Mouse (Mus musculus): ENCODE measurements around the gene Fam216a. TPM values are rescaled to one million over a fixed set of nuclear protein-coding genes. Genes with fewer than 3 reads are reported as not detected.
"Not testable (repeated sequence)": the region's sequence is repeated elsewhere in the genome, so short reads cannot be mapped to it uniquely, and the experiment has no call there.

Fam216a gene
- polyA plus RNA-seq, 1 experiment from 2014 or later = 52.1 TPM

GRCm38 (mm10) chr5:122320205-122320781 lies 51.9 kb downstream of the Fam216a start:
- Histone ChIP-seq H3K36me3 (ENCODE audit: control insufficient read depth, insufficient read depth, low read length) (peaks cover 16% of the 10 kb centered on the region), H3K27ac (ENCODE audit: low read depth, low read length) (no peak overlapping the region), H3K4me1 (replicated peaks; ENCODE audit: control insufficient read depth, insufficient read depth, low read length) (peaks cover 7% of the 10 kb centered on the region), H3K27me3 (replicated peaks; ENCODE audit: control insufficient read depth, insufficient read depth, low read length) (no peaks in the 10 kb centered on the region), H3K4me2 (no peak overlapping the region), H3K9me3 (ENCODE audit: control insufficient read depth, low read length) (no peaks in the 10 kb centered on the region), H3K9ac (ENCODE audit: low read depth, low read length) (no peak overlapping the region), H3K4me3 (ENCODE audit: low read depth, low read length) (no peak overlapping the region)
- ATAC-seq (replicated peaks; ENCODE audit: low FRiP score) (no peak), DNase-seq (ENCODE audit: low spot score) (no peak)
- WGBS = 76% methylated on average over 12 of the region's 12 CpGs

DNA sequence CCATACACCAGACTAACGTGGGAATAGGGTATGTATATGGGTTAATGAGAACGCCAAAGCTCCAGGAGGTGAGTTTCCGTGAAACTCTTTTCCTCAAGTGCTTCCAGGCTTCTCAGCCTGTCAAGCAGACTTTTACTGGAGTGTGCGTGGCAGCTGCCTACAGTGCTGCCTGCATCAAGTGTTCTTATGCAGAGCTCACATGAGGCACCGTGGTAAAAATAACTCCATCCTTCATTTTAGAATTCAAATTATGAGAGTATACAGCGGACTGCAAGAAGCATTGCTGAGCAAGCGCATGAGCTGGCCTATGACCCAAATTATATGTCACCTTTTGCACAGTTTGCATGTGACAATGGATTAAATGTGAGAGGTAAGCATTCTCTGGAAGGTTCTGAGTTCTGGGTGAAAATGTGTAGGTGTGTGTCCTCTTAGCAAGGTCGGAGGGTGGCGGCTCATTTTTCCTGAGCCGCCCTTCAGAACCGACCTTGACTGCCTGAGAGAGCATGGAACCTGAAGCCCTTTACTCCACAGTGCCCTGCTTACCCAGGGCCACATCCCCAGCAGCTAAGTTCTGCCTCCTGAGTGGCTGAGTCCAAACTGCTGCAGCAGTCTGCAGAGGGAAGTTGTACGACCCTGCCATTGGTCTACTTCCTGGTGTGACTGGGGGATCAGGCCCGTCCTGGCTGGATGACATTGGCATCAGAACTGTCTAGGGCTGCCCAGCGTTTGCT lies 52.5 kb downstream of the Fam216a start:
- 83% methylated on average over 14 of the region's 14 CpGs for WGBS
- Histone ChIP-seq H3K4me2 (no peak overlapping the region), H3K9me3 (ENCODE audit: control insufficient read depth, low read length) (no peaks in the 10 kb centered on the region), H3K36me3 (ENCODE audit: control insufficient read depth, insufficient read depth, low read length) (peaks cover 9% of the 10 kb centered on the region), H3K4me1 (replicated peaks; ENCODE audit: control insufficient read depth, insufficient read depth, low read length) (peaks cover 7% of the 10 kb centered on the region), H3K4me3 (ENCODE audit: low read depth, low read length) (no peak overlapping the region), H3K27ac (ENCODE audit: low read depth, low read length) (no peak overlapping the region), H3K9ac (ENCODE audit: low read depth, low read length) (no peak overlapping the region), H3K27me3 (replicated peaks; ENCODE audit: control insufficient read depth, insufficient read depth, low read length) (no peaks in the 10 kb centered on the region)
- DNase-seq (ENCODE audit: low spot score) (no peak), ATAC-seq (replicated peaks; ENCODE audit: low FRiP score) (no peak)

DNA sequence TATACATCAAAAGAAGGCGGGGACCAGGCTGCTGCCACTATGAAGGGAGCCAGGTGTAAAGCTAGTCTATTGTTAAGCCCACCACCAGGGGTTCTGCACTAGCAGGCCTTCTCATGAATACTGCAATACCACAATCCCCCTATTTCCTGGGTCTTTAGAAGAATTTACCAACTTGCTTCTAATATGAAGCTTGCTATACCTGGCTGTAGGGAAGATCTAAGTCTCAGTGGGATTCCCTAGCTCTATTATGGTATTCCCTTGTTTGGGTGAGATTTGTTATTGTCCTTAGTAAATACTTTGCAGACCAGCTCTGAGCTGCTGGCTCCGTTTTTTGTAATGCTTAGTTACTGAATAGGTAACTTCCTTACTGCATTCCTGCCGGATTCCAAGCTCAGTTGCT lies 53.2 kb downstream of the Fam216a start:
- H3K36me3 ChIP-seq (ENCODE audit: control insufficient read depth, insufficient read depth, low read length); H3K4me3 ChIP-seq (ENCODE audit: low read depth, low read length); ATAC-seq (replicated peaks; ENCODE audit: low FRiP score); H3K9me3 ChIP-seq (ENCODE audit: control insufficient read depth, low read length); H3K27me3 ChIP-seq (replicated peaks; ENCODE audit: control insufficient read depth, insufficient read depth, low read length); H3K27ac ChIP-seq (ENCODE audit: low read depth, low read length); H3K4me2 ChIP-seq; DNase-seq (ENCODE audit: low spot score); H3K9ac ChIP-seq (ENCODE audit: low read depth, low read length): not testable (repeated sequence)
- peaks cover 12% of the 10 kb centered on the region for H3K4me1 ChIP-seq (replicated peaks; ENCODE audit: control insufficient read depth, insufficient read depth, low read length)
- 79% methylated on average over 3 of the region's 3 CpGs for whole genome bisulfite sequencing

GRCm38 (mm10) chr5:122318100-122318499 lies 54.1 kb downstream of the Fam216a start:
- no peak overlapping the region for H3K4me2 ChIP-seq
- H3K27me3 ChIP-seq (replicated peaks; ENCODE audit: control insufficient read depth, insufficient read depth, low read length) = no peaks in the 10 kb centered on the region
- no peak overlapping the region for H3K9ac ChIP-seq (ENCODE audit: low read depth, low read length)
- ATAC-seq (replicated peaks; ENCODE audit: low FRiP score) (no peak), DNase-seq (ENCODE audit: low spot score) (no peak)
- H3K9me3 ChIP-seq (ENCODE audit: control insufficient read depth, low read length) = no peaks in the 10 kb centered on the region
- 66% methylated on average over 3 of the region's 3 CpGs for WGBS
- no peak overlapping the region for H3K4me3 ChIP-seq (ENCODE audit: low read depth, low read length)
- H3K27ac ChIP-seq (ENCODE audit: low read depth, low read length) = no peak overlapping the region
- peaks cover 12% of the 10 kb centered on the region for H3K36me3 ChIP-seq (ENCODE audit: control insufficient read depth, insufficient read depth, low read length)
- peaks cover 12% of the 10 kb centered on the region for H3K4me1 ChIP-seq (replicated peaks; ENCODE audit: control insufficient read depth, insufficient read depth, low read length)

DNA sequence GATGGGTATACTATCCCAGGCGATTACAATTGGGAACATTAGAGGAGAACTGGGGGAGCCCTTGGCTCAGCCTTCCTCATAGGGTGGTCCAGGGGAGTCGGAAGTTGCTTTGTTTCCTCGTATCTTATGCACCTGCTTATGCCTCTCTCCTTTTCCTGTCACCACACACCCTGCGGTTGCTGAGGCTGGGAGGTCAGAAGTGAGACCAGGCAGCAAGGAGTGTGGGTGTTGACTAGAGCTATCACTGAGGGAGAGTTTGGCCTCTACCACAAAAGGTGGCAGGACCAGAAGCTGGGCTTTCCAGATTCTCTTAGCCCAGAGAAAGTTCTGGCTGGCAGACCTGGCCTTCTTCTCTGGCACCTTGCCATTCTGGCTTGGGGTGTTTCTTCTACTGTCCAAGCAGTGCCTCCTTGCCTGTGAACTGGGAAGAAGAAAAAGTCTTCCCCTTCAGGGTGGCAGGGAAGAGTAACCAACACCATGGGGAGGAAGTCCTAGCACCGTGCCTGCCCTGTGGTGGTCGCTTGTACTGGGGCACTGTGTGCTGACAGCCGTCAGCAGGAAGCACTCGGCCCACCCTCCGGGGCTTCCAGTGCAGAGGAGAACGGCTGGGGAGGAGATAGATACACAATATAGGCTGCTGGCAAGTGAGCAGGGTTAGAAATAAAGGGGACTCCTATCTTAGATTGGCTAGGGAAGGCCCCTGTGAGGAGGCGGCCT lies 54.7 kb downstream of the Fam216a start:
- peaks cover 12% of the 10 kb centered on the region for H3K4me1 ChIP-seq (replicated peaks; ENCODE audit: control insufficient read depth, insufficient read depth, low read length)

GRCm38 (mm10) chr5:122314966-122315667 lies 57.0 kb downstream of the Fam216a start:
- DNase-seq (ENCODE audit: low spot score) = no peak
- H3K4me1 ChIP-seq (replicated peaks; ENCODE audit: control insufficient read depth, insufficient read depth, low read length) = peaks cover 12% of the 10 kb centered on the region
- H3K4me3 ChIP-seq (ENCODE audit: low read depth, low read length) = no peak overlapping the region
- 42% methylated on average over 20 of the region's 20 CpGs for WGBS
- H3K27ac ChIP-seq (ENCODE audit: low read depth, low read length) = peak overlapping the region; percentile 38; the same call in 1 of the 2 replicates
- peaks cover 14% of the 10 kb centered on the region for H3K36me3 ChIP-seq (ENCODE audit: control insufficient read depth, insufficient read depth, low read length)
- 0 out of 2 replicates have a peak, but pooled peaks have one; percentile 26 for ATAC-seq (replicated peaks; ENCODE audit: low FRiP score)
- no peak overlapping the region; the same call in 1 of the 2 replicates for H3K9ac ChIP-seq (ENCODE audit: low read depth, low read length)
- no peaks in the 10 kb centered on the region for H3K9me3 ChIP-seq (ENCODE audit: control insufficient read depth, low read length)
- peak overlapping the region; percentile 44; the same call in 1 of the 2 replicates for H3K4me2 ChIP-seq
- H3K27me3 ChIP-seq (replicated peaks; ENCODE audit: control insufficient read depth, insufficient read depth, low read length) = no peaks in the 10 kb centered on the region

More for the DNA sequence above, 54.7 kb downstream of the Fam216a start:
- ATAC-seq (replicated peaks; ENCODE audit: low FRiP score) (no peak), DNase-seq (ENCODE audit: low spot score) (no peak)
- Histone ChIP-seq H3K4me2 (no peak overlapping the region), H3K9me3 (ENCODE audit: control insufficient read depth, low read length) (no peaks in the 10 kb centered on the region), H3K9ac (ENCODE audit: low read depth, low read length) (no peak overlapping the region), H3K27me3 (replicated peaks; ENCODE audit: control insufficient read depth, insufficient read depth, low read length) (no peaks in the 10 kb centered on the region), H3K36me3 (ENCODE audit: control insufficient read depth, insufficient read depth, low read length) (peaks cover 12% of the 10 kb centered on the region), H3K27ac (ENCODE audit: low read depth, low read length) (no peak overlapping the region), H3K4me3 (ENCODE audit: low read depth, low read length) (no peak overlapping the region)
- WGBS = 67% methylated on average over 11 of the region's 11 CpGs

Other genes starting within 250 kb of the Fam216a start
- gene Ccdc63, start 231.5 kb downstream of the Fam216a start, polyA plus RNA-seq (2014; fragmentation: Nextera tagmentation; extraction: Ambion mirVana) = 0.32 and 0.39 TPM in 2 replicates
- 276 and 285 TPM in 2 replicates for gene Ppp1cc, start 214.1 kb downstream of the Fam216a start, polyA plus RNA-seq (2014; fragmentation: Nextera tagmentation; extraction: Ambion mirVana)
- 3.1 and 4.3 TPM in 2 replicates for gene Hvcn1, start 165.6 kb downstream of the Fam216a start, polyA plus RNA-seq (2014; fragmentation: Nextera tagmentation; extraction: Ambion mirVana)
- gene Tctn1, start 107.9 kb downstream of the Fam216a start, polyA plus RNA-seq (2014; fragmentation: Nextera tagmentation; extraction: Ambion mirVana) = 2.1 and 3.1 TPM in 2 replicates
- 6.7 and 8.2 TPM in 2 replicates for gene Pptc7, start 88.0 kb downstream of the Fam216a start, polyA plus RNA-seq (2014; fragmentation: Nextera tagmentation; extraction: Ambion mirVana)
- gene Rad9b, start 18.1 kb downstream of the Fam216a start, polyA plus RNA-seq (2014; fragmentation: Nextera tagmentation; extraction: Ambion mirVana) = 7.0 and 7.9 TPM in 2 replicates
- 204 and 211 TPM in 2 replicates for gene Vps29, start 18.0 kb downstream of the Fam216a start, polyA plus RNA-seq (2014; fragmentation: Nextera tagmentation; extraction: Ambion mirVana)
- 112 and 114 TPM in 2 replicates for gene Gpn3, start 488 bp downstream of the Fam216a start, polyA plus RNA-seq (2014; fragmentation: Nextera tagmentation; extraction: Ambion mirVana)
- gene Arpc3, start 19.5 kb upstream of the Fam216a start, polyA plus RNA-seq (2014; fragmentation: Nextera tagmentation; extraction: Ambion mirVana) = 122 and 125 TPM in 2 replicates
- 27.0 and 27.4 TPM in 2 replicates for gene Anapc7, start 49.3 kb upstream of the Fam216a start, polyA plus RNA-seq (2014; fragmentation: Nextera tagmentation; extraction: Ambion mirVana)
- gene Atp2a2, start 129.9 kb upstream of the Fam216a start, polyA plus RNA-seq (2014; fragmentation: Nextera tagmentation; extraction: Ambion mirVana) = 45.2 and 46.8 TPM in 2 replicates
- gene Ift81, start 242.2 kb upstream of the Fam216a start, polyA plus RNA-seq (2014; fragmentation: Nextera tagmentation; extraction: Ambion mirVana) = 8.9 and 10.9 TPM in 2 replicates

All from liver, embryonic 11.5 days (tissue).